Mouse (Mus musculus) v-Abl transformed pro-B cells (cell line): ENCODE results near the gene Vmn1r40.

Source experiments
- in situ Hi-C, 2 experiments: fragments of 400-800 bp; cut with MboI; formaldehyde crosslinking; loops; one replicate each; pipeline ENCODE4 v1.15.1; 2025; ENCODE audit not compliant: unreplicated experiment in 2 of 2

Vmn1r40 gene

GRCm38 (mm10) chr6:89707240-89707639 is at the start of gene Vmn1r40:
Gene Vmn1r40, plus strand, starts transcription at chr6:89707540.
- in situ Hi-C loops = no loop called here

GRCm38 (mm10) chr6:89658342-89658741 is 49.0 kb upstream of the Vmn1r40 start:
- in situ Hi-C loops = loop anchor here in 1 of 2 experiments (5.0 to 10.0 kb wide), 3 partner anchors 51 to 534 kb away; partner anchors contain the start of gene Plxna1

- in situ Hi-C loops = loop anchor here in 1 of 2 experiments (5.0 to 10.0 kb wide), 3 partner anchors 52 to 534 kb away; partner anchors contain the start of gene Plxna1
Observed at GRCm38 (mm10) chr6:89658931-89659330, 48.4 kb upstream of the Vmn1r40 start.

- in situ Hi-C loops = loop anchor here in 1 of 2 experiments (5.0 to 10.0 kb wide), 3 partner anchors 53 to 535 kb away; partner anchors contain the start of gene Plxna1
Observed at GRCm38 (mm10) chr6:89659692-89660423, 47.5 kb upstream of the Vmn1r40 start.

GRCm38 (mm10) chr6:89660490-89660889 is 46.9 kb upstream of the Vmn1r40 start:
- in situ Hi-C loops = no loop called here

GRCm38 (mm10) chr6:89662521-89662920 is 44.8 kb upstream of the Vmn1r40 start:
- in situ Hi-C loops = no loop called here

GRCm38 (mm10) chr6:89665155-89665554 is 42.2 kb upstream of the Vmn1r40 start:
- in situ Hi-C loops = no loop called here

- in situ Hi-C loops = no loop called here
Observed at GRCm38 (mm10) chr6:89665667-89666066, 41.7 kb upstream of the Vmn1r40 start.

- in situ Hi-C loops = no loop called here
Observed at GRCm38 (mm10) chr6:89666976-89667375, 40.4 kb upstream of the Vmn1r40 start.

GRCm38 (mm10) chr6:89669556-89669955 is 37.8 kb upstream of the Vmn1r40 start:
- in situ Hi-C loops = no loop called here

GRCm38 (mm10) chr6:89671431-89671830 is 35.9 kb upstream of the Vmn1r40 start:
- in situ Hi-C loops = no loop called here

- in situ Hi-C loops = no loop called here
Observed at GRCm38 (mm10) chr6:89672641-89673040, 34.7 kb upstream of the Vmn1r40 start.

- in situ Hi-C loops = no loop called here
Observed at GRCm38 (mm10) chr6:89673135-89673780, 34.1 kb upstream of the Vmn1r40 start.

- in situ Hi-C loops = loop anchor here in 1 of 2 experiments (25.0 kb wide), 1 partner anchor 1734 kb away; the partner anchor contains the start of gene Wnt7a
Observed at GRCm38 (mm10) chr6:89678522-89678921, 28.8 kb upstream of the Vmn1r40 start.

GRCm38 (mm10) chr6:89679291-89679835 is 28.0 kb upstream of the Vmn1r40 start:
- in situ Hi-C loops = loop anchor here in 1 of 2 experiments (25.0 kb wide), 1 partner anchor 1733 kb away; the partner anchor contains the start of gene Wnt7a

- in situ Hi-C loops = loop anchor here (10.0 to 25.0 kb wide), 6 partner anchors 645 to 1732 kb away; partner anchors contain the start of genes Chst13 (in 2 of the 2) and Wnt7a (in 1 of the 2)
Observed at GRCm38 (mm10) chr6:89680155-89680554, 27.2 kb upstream of the Vmn1r40 start.

GRCm38 (mm10) chr6:89684231-89684630 is 23.1 kb upstream of the Vmn1r40 start:
- in situ Hi-C loops = loop anchor here (10.0 to 25.0 kb wide), 6 partner anchors 641 to 1728 kb away; partner anchors contain the start of genes Chst13 (in 2 of the 2) and Wnt7a (in 1 of the 2)

- in situ Hi-C loops = loop anchor here (10.0 to 25.0 kb wide), 6 partner anchors 638 to 1725 kb away; partner anchors contain the start of genes Chst13 (in 2 of the 2) and Wnt7a (in 1 of the 2)
Observed at GRCm38 (mm10) chr6:89687100-89687499, 20.2 kb upstream of the Vmn1r40 start.

GRCm38 (mm10) chr6:89706624-89707023 is 716 bp upstream of the Vmn1r40 start:
- in situ Hi-C loops = no loop called here

- in situ Hi-C loops = no loop called here
Observed at GRCm38 (mm10) chr6:89718051-89718450, 10.7 kb downstream of the Vmn1r40 start.

GRCm38 (mm10) chr6:89740466-89740865 is 33.1 kb downstream of the Vmn1r40 start, which contains the start of gene Vmn1r41:
Gene Vmn1r41, plus strand, starts transcription at chr6:89740766.
- in situ Hi-C loops = no loop called here
